Mouse (Mus musculus): Measurements from ENCODE around the gene Mcrip2.

DNA sequence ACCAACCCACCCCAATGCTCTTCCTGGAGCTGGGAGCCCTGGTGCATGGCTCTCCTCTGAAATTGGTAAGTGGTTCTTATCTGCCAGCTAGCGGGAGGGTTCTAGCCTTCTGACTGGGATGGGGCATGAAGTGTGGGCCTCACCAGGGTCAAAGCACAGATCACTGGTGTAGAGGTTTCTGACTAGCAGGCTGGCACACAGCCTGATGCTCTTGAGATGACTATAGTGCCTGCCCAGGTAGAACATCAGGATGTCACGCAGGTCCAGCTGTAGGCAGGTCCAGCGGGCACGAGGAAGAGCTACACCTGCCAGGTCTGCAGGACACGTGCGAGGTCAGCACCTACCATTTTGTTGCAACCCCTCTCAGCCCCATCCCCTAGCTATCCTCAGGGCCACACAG, 8.3 kb downstream of the Mcrip2 start:
- TF ChIP-seq CTCF (IDR thresholded peaks at IDR 0.05) (no peak), EP300 (IDR thresholded peaks at IDR 0.05; ENCODE audit: insufficient read depth, low read depth, low read length) (no peak), POLR2A (IDR thresholded peaks at IDR 0.05; ENCODE audit: insufficient read depth, low read depth, low read length) (no peak)
